Mouse (Mus musculus): ENCODE data around the gene Nup188. TPM values are rescaled to one million over a fixed set of nuclear protein-coding genes. Genes with fewer than 3 reads are reported as not detected.
A peak's percentile ranks its signal among the peaks of the same experiment; 100 is the strongest.

The Nup188 gene
- polyA plus RNA-seq, 1 experiment from 2014 or later = 22.4 TPM

DNA sequence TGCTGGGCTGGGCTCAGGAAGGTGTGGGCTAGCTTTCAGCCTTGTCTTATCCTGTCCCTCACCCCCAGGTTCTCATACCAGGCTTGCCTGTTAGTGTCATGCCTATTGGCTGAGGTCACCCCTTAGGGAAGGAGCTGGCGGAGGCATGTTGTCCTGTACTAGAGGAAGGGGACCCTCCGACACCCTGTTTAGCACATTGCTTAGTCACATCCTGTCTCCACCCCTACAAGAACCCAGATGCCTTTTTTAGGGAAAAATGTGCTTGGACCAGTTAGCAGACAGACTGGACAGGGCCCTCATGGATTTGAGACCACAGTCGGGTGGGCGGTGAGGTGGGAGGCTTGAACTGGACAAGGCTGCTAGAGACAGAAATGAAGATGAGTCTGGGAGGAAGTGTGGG is 27.6 kb upstream of the Nup188 start:
- Histone ChIP-seq H3K4me1 (peaks cover 13% of the 10 kb centered on the region), H3K9me3 (no peaks in the 10 kb centered on the region), H3K9ac (no peak overlapping the region), H3K4me3 (replicated peaks) (no peak overlapping the region), H3K4me2 (no peak overlapping the region), H3K27me3 (replicated peaks) (no peaks in the 10 kb centered on the region), H3K27ac (0 out of 2 replicates have a peak overlapping the region, but pooled peaks have one; percentile 2), H3K36me3 (peaks cover 38% of the 10 kb centered on the region)
- ATAC-seq (ENCODE audit: insufficient read depth, low FRiP score, low read depth) = no peak
- 75% methylated on average over 4 of the region's 4 CpGs for WGBS

DNA sequence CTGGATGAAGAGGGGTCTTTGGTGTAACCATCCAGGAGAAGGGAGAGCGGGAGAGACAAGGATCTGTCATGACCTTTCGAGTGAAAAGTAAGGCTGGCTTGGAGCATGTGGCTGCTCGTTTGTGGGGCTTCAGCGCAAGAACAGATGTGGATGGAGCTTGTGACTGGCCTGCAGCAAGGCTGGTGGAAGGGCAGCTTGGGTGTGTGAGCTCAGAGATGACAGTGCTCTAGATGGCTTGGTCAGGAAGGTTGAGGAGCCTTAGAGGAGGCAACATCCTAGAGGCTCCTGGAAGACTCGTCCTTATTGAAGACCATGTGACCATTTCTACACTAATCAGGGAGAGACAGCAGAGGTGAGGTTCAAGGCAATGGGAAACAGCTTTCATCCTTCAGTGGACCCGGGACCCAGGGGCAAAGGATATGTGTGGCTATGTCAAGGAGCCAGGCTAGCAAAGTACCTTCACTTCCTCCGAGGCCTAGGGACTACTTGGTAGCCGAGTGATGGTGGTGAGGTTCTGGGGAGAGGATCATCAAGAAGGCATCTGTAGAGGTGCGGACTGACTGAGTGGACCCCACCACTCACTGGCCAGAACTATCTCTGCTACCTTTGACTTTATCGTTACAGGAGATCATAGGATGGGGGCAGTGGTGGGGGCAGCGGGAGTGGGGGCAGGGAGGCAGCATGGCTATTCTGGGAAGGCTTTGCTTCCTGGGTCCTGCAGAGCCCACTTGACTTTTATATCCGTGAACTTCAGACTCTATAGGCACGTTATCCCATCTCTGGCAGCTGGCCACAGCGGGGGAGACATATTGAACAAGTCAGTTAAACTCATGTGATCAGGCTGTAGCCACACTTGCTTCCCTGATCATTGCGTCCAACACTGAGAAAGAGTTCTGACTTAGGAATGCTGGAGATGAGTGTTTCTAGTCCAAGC is 26.8 kb upstream of the Nup188 start:
- Histone ChIP-seq H3K36me3 (peaks cover 38% of the 10 kb centered on the region), H3K27ac (no peak overlapping the region), H3K4me3 (replicated peaks) (no peak overlapping the region), H3K9ac (no peak overlapping the region), H3K4me2 (no peak overlapping the region), H3K9me3 (no peaks in the 10 kb centered on the region), H3K4me1 (peaks cover 13% of the 10 kb centered on the region), H3K27me3 (replicated peaks) (no peaks in the 10 kb centered on the region)
- WGBS = 82% methylated on average over 15 of the region's 15 CpGs
- no peak for ATAC-seq (ENCODE audit: insufficient read depth, low FRiP score, low read depth)

GRCm38 (mm10) chr2:30261064-30261736 is 25.0 kb upstream of the Nup188 start:
- Histone ChIP-seq H3K4me1 (peaks cover 31% of the 10 kb centered on the region), H3K27ac (no peak overlapping the region), H3K36me3 (peaks cover 24% of the 10 kb centered on the region), H3K4me2 (no peak overlapping the region), H3K4me3 (replicated peaks) (no peak overlapping the region), H3K9ac (no peak overlapping the region), H3K27me3 (replicated peaks) (no peaks in the 10 kb centered on the region), H3K9me3 (no peaks in the 10 kb centered on the region)
- no peak for ATAC-seq (ENCODE audit: insufficient read depth, low FRiP score, low read depth)
- WGBS = 84% methylated on average over 4 of the region's 4 CpGs

DNA sequence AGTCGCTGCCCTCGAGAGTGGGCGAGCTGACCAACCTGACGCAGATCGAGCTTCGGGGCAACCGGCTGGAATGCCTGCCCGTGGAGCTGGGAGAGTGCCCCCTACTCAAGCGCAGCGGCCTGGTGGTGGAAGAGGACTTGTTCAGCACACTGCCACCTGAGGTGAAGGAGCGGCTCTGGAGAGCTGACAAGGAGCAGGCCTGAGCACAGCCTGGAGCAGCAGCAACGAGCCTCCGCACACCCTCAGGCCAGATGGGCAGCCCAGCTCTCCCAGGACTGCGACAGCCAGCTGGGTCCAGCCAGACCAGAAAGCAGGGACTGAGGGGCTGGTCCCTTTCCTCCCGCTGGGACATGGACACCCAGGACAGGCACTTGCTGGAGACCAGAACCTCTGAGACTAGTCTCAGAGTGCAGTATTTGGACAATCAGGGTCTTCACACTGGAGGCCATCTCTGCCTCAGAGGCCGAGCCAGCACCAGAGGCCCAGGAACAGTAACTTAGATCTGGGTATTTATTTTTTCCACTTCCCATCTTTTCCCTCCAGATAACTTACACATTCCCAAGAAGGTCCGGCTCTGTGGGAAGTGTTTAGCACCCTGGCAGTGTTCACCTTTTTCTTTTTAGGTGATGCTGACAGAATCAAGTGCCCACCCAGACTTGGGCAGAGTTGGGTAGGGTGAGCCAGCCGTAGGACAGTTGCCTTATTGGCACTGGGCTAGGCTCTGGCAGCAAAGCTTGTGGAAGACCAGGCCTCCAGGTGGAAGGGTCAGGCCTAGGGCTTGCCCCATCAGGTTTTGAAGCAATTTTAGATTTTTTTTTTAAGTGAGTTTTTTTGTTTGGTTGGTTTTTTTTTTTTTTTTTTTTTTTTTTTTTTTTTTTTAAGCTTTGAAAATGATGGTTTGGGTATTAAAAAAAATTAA is 24.0 kb upstream of the Nup188 start:
- peaks cover 40% of the 10 kb centered on the region for H3K4me1 ChIP-seq
- 88% methylated on average over 18 of the region's 18 CpGs for WGBS

GRCm38 (mm10) chr2:30262840-30263441 is 23.3 kb upstream of the Nup188 start:
- Histone ChIP-seq H3K9me3 (no peaks in the 10 kb centered on the region), H3K36me3 (peaks cover 7% of the 10 kb centered on the region; the same call in 1 of the 2 replicates), H3K27ac (no peak overlapping the region), H3K27me3 (replicated peaks) (no peaks in the 10 kb centered on the region), H3K4me3 (replicated peaks) (no peak overlapping the region), H3K4me1 (peaks cover 40% of the 10 kb centered on the region), H3K4me2 (no peak overlapping the region), H3K9ac (no peak overlapping the region)
- no peak for ATAC-seq (ENCODE audit: insufficient read depth, low FRiP score, low read depth)
- 49% methylated on average over 4 of the region's 4 CpGs for WGBS

More for the DNA sequence above, 24.0 kb upstream of the Nup188 start:
- H3K4me3 ChIP-seq (replicated peaks) = no peak overlapping the region
- no peak overlapping the region for H3K9ac ChIP-seq
- no peaks in the 10 kb centered on the region for H3K9me3 ChIP-seq
- no peak overlapping the region for H3K4me2 ChIP-seq
- ATAC-seq (ENCODE audit: insufficient read depth, low FRiP score, low read depth) = no peak
- no peak overlapping the region for H3K27ac ChIP-seq
- H3K27me3 ChIP-seq (replicated peaks) = no peaks in the 10 kb centered on the region
- peaks cover 14% of the 10 kb centered on the region for H3K36me3 ChIP-seq

- Histone ChIP-seq H3K27ac (no peak overlapping the region), H3K9ac (no peak overlapping the region), H3K27me3 (replicated peaks) (no peaks in the 10 kb centered on the region), H3K36me3 (peaks cover 7% of the 10 kb centered on the region; the same call in 1 of the 2 replicates), H3K4me3 (replicated peaks) (no peak overlapping the region), H3K4me1 (peaks cover 40% of the 10 kb centered on the region), H3K9me3 (no peaks in the 10 kb centered on the region), H3K4me2 (no peak overlapping the region)
- WGBS = 81% methylated on average over 6 of the region's 6 CpGs
- no peak for ATAC-seq (ENCODE audit: insufficient read depth, low FRiP score, low read depth)
These were observed 22.4 kb upstream of the Nup188 start for GRCm38 (mm10) chr2:30263811-30264210.

GRCm38 (mm10) chr2:30264671-30265519 is 21.3 kb upstream of the Nup188 start:
- H3K27ac ChIP-seq = peak overlapping the region; percentile 87
- H3K4me1 ChIP-seq = peaks cover 39% of the 10 kb centered on the region
- ATAC-seq (ENCODE audit: insufficient read depth, low FRiP score, low read depth) = no peak
- no peak overlapping the region for H3K9ac ChIP-seq
- no peaks in the 10 kb centered on the region for H3K27me3 ChIP-seq (replicated peaks)
- 53% methylated on average over 7 of the region's 7 CpGs for WGBS
- no peak overlapping the region for H3K4me3 ChIP-seq (replicated peaks)
- peaks cover 7% of the 10 kb centered on the region; the same call in 1 of the 2 replicates for H3K36me3 ChIP-seq
- no peaks in the 10 kb centered on the region for H3K9me3 ChIP-seq
- H3K4me2 ChIP-seq = no peak overlapping the region

DNA sequence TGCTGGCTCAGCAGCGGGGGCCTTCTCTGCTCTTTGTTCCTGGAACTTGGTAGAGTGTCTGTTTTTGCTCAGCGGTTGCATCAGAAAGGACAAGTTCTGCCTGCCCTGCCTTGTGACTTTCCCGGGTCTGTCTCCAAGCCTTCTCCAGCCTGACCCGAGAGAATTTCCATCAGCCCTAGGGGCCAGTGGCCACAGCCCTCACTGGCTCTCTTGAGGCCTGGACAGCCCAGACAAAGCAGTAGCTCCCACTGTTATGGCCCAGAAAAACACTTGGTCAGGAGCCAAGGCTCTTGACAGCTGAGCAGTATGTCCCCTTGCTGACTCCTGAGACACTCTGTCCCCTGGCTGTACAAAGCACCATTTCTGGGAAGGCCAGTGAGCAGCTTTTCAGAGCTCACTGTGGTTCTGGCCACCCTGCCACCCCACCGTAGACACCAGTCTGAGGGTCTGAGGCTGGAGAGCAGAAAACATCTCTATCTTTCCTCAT is 20.4 kb upstream of the Nup188 start, which contains the start of gene Phyhd1:
Phyhd1 (plus strand) TSS at position 437 of the 487 bp plus-strand sequence.
- H3K4me1 ChIP-seq = peaks cover 41% of the 10 kb centered on the region
- no peaks in the 10 kb centered on the region for H3K9me3 ChIP-seq
- H3K9ac ChIP-seq = no peak within 1 kb of the TSS
- no peaks in the 10 kb centered on the region for H3K27me3 ChIP-seq (replicated peaks)
- peak within 1 kb of the TSS; percentile 43 for H3K4me2 ChIP-seq
- 43% methylated on average over 5 of the region's 5 CpGs for WGBS
- H3K4me3 ChIP-seq (replicated peaks) = peak within 1 kb of the TSS; percentile 13
- H3K27ac ChIP-seq = peak within 1 kb of the TSS; percentile 87
- no peak for ATAC-seq (ENCODE audit: insufficient read depth, low FRiP score, low read depth)
- peaks cover 7% of the 10 kb centered on the region; the same call in 1 of the 2 replicates for H3K36me3 ChIP-seq

GRCm38 (mm10) chr2:30266392-30266941 is 19.7 kb upstream of the Nup188 start:
- Histone ChIP-seq H3K4me2 (peak overlapping the region; percentile 43), H3K27me3 (replicated peaks) (no peaks in the 10 kb centered on the region), H3K27ac (peak overlapping the region; percentile 87), H3K4me1 (peaks cover 41% of the 10 kb centered on the region), H3K4me3 (replicated peaks) (peak overlapping the region; percentile 13), H3K9ac (no peak overlapping the region), H3K9me3 (no peaks in the 10 kb centered on the region), H3K36me3 (peaks cover 7% of the 10 kb centered on the region; the same call in 1 of the 2 replicates)
- WGBS = 8% methylated on average over 3 of the region's 4 CpGs
- peak; percentile 77 for ATAC-seq (ENCODE audit: insufficient read depth, low FRiP score, low read depth)

- Histone ChIP-seq H3K27me3 (replicated peaks) (no peaks in the 10 kb centered on the region), H3K4me2 (no peak overlapping the region), H3K27ac (no peak overlapping the region), H3K9me3 (no peaks in the 10 kb centered on the region), H3K4me3 (replicated peaks) (no peak overlapping the region), H3K36me3 (0 out of 2 replicates have a peak, but pooled peaks cover under 1% of the 10 kb centered on the region), H3K9ac (no peak overlapping the region), H3K4me1 (peaks cover 38% of the 10 kb centered on the region)
- WGBS = 97% methylated on average over 2 of the region's 2 CpGs
- ATAC-seq (ENCODE audit: insufficient read depth, low FRiP score, low read depth) = no peak
These were observed 18.7 kb upstream of the Nup188 start for GRCm38 (mm10) chr2:30267466-30267865.

Measured in stomach, embryonic 15.5 days (tissue).